Mouse (Mus musculus) bone marrow macrophage, adult 2 months (primary cell): ENCODE measurements around the gene Gcnt1.

ENCODE experiments used
- CTCF ChIP-seq: IDR thresholded peaks from 2 replicates; pipeline ENCODE4 v1.5.1; 2012; ENCODE audit warnings: low read depth, mild to moderate bottlenecking, low read length, moderate library complexity
- POLR2A ChIP-seq: IDR thresholded peaks from 2 replicates; pipeline ENCODE4 v1.6.1; 2012; ENCODE audit warnings: mild to moderate bottlenecking, low read depth, low read length, borderline replicate concordance

- TF ChIP-seq POLR2A (no peak), CTCF (no peak)
Measured at GRCm38 (mm10) chr19:17347852-17348251, 24.8 kb downstream of the Gcnt1 start.
